Mouse (Mus musculus): ENCODE measurements around the gene Skap1.

DNA sequence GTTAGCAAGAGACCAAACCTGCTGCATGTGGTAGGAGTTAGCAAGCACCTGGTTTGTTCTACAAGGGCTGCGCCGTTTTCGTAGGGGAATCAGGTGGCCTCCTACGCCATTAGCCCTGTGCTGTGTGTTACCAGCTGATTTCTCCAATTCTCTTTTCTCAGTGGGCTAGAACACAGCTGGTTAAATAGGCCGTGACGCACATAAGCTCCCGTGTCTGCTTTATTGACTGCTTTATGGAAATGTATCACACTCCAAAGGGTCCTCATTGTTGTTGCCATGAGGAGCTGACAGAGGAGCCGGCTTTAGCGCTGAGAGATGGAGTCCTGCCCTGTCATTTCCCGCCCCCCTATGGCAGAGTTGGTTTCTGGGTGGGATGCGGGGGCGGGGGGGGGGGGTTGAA is 230.4 kb downstream of the Skap1 start:
- TF ChIP-seq POLR2A (IDR thresholded peaks at IDR 0.05; ENCODE audit: insufficient read length, low read depth) = no peak
- no peak for TF ChIP-seq REST (IDR thresholded peaks at IDR 0.05; ENCODE audit: insufficient read depth, insufficient read length)
- no peak for TF ChIP-seq POLR2AphosphoS2 (IDR thresholded peaks at IDR 0.05; ENCODE audit: insufficient read length, low read depth)
- TF ChIP-seq E2F4 (IDR thresholded peaks at IDR 0.05; ENCODE audit: insufficient read depth) = no peak
- no peak for TF ChIP-seq MYOG (IDR thresholded peaks at IDR 0.05; ENCODE audit: control insufficient read depth in 1 of 3, insufficient read depth in 1 of 3, insufficient read length in 2 of 3, low read depth in 2 of 3)
